Mouse (Mus musculus) small intestine, adult 2 months (tissue): ENCODE measurements around the gene Actl11.

Source experiments
- CTCF ChIP-seq: fragments of 200-500 bp; IDR thresholded peaks from 2 replicates; pipeline ENCODE4 v1.5.1; 2012; ENCODE audit warnings: low read depth, mild to moderate bottlenecking, control low read depth, inconsistent platforms, low read length, moderate library complexity, mixed read lengths; ENCODE audit not compliant: insufficient replicate concordance, insufficient read length; ENCODE audit errors: extremely low read depth
- POLR2A ChIP-seq: fragments of 200-500 bp; IDR thresholded peaks from 2 replicates; pipeline ENCODE4 v1.6.1; 2012; ENCODE audit warnings: low read depth, mild to moderate bottlenecking, control low read depth, inconsistent platforms, low read length, moderate library complexity

GRCm38 (mm10) chr9:107900840-107901626 is 27.2 kb upstream of the Actl11 start:
- TF ChIP-seq POLR2A (no peak), CTCF (peak; percentile 71)
